ENCODE assay signal across 7 mouse cellular contexts in the genomic region with DNA sequence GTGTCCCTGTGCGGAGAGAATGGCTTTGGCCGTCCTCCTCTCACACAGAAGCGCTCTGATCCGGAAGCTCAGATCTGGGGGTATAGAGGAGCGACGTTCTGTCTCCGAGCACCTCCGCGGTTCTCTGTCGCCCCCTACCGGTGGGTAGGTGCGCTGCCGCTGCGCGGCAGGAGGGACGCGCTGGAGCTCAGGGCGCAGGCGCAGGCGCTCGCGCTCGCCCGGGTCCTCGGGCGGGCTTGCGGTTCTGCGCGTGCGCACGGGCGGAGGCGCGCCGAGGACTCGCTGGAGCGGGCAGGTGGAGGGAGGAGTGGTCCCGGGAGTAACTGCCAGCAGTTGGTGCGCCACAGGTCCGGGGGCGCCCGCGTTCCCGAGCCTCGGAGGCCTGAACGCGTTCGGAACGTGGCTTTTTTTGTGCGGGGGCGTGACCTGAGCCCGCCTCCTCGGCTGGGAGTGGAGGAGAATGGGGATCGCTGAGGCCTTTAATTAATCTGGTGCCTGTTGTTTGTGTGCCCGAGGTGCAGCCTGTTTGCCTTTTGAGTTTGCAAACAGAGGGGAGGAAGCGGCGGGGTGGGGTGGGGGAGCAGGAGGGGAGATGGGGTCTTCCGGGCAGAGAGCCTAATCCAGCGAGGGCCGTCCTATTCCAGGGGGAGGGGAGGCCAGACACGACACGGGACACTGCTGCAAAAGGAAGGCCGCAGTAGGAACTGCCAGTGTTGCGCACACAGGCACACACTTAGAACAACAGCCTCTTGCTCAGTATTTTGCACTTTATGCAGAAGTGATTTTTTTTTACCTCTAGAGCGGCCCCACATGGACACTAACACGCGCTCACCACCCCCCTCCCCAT. TPM values are rescaled to one million over a fixed set of nuclear protein-coding genes. Genes with fewer than 3 reads are reported as not detected.
A peak's percentile ranks its signal among the peaks of the same experiment; 100 is the strongest.
DNase-seq lines count a peak whose midpoint lies in the region; ATAC-seq lines count a peak whose summit lies in the region.

A gene (plus strand): TSS at position 212 of the 847 bp plus-strand sequence.

- peak within 1 kb of the TSS; percentile 62 for H3K27ac ChIP-seq in intestine, embryonic 15.5 days
- H3K27ac ChIP-seq in midbrain, embryonic 10.5 days (replicated peaks) = peak within 1 kb of the TSS; percentile 91

- peak; percentile 93 to 94 for DNase-seq in adrenal gland, adult 18-20 months (ENCODE audit: low spot score in 2 of 2)
- DNase-seq in embryo, embryonic 11 days = peak; percentile 96
- peak; percentile 84 to 85 for DNase-seq in gastrocnemius, postnatal 36 days
- DNase-seq in left cerebral cortex, postnatal 25 days (ENCODE audit: low spot score in 2 of 2) = peak; percentile 90 to 92
- DNase-seq in midbrain, embryonic 10.5 days (ENCODE audit: low spot score) = peak; percentile 95
- DNase-seq in right cerebral cortex, postnatal 4 days = peak; percentile 93

- ATAC-seq in intestine, embryonic 15.5 days = peak; percentile 96

- intact Hi-C loops in gastrocnemius, postnatal 36 days (cut with DNase I) = no loop called here
- intact Hi-C loops in left cerebral cortex, postnatal 25 days (cut with DNase I) = loop anchor here (2.0 to 5.0 kb wide), 2 partner anchors 179 to 257 kb away; a partner anchor contains a TSS

- WGBS in intestine, embryonic 15.5 days = under 1% methylated on average over 66 of the region's 67 CpGs
- WGBS in midbrain, embryonic 10.5 days = under 1% methylated on average over 67 of the region's 67 CpGs

- peak within 1 kb of the TSS; percentile 89 for H3K4me2 ChIP-seq in intestine, embryonic 15.5 days (replicated peaks)

- H3K9me3 ChIP-seq in intestine, embryonic 15.5 days = no peaks in the 10 kb centered on the region
- no peaks in the 10 kb centered on the region for H3K9me3 ChIP-seq in midbrain, embryonic 10.5 days (replicated peaks)

- H3K36me3 ChIP-seq in intestine, embryonic 15.5 days = no peaks in the 10 kb centered on the region
- peaks cover 7% of the 10 kb centered on the region for H3K36me3 ChIP-seq in midbrain, embryonic 10.5 days

- H3K4me3 ChIP-seq in intestine, embryonic 15.5 days (replicated peaks) = peak within 1 kb of the TSS; percentile 65
- H3K4me3 ChIP-seq in midbrain, embryonic 10.5 days = peak within 1 kb of the TSS; percentile 61

- peaks cover 5% of the 10 kb centered on the region for H3K4me1 ChIP-seq in intestine, embryonic 15.5 days (replicated peaks)
- peaks cover 29% of the 10 kb centered on the region for H3K4me1 ChIP-seq in midbrain, embryonic 10.5 days

- peak within 1 kb of the TSS; percentile 66 for H3K9ac ChIP-seq in intestine, embryonic 15.5 days

- no peaks in the 10 kb centered on the region for H3K27me3 ChIP-seq in intestine, embryonic 15.5 days (replicated peaks)
- no peaks in the 10 kb centered on the region for H3K27me3 ChIP-seq in midbrain, embryonic 10.5 days (ENCODE audit: low read depth, poor library complexity, severe bottlenecking)

RNA-seq across cellular contexts. Expression of the gene that starts here (rescaled TPM):
- 10 to 100 TPM; 58.7 to 65.1 TPM for total RNA-seq in adrenal gland, adult 18-20 months (2021)
- total RNA-seq in gastrocnemius, postnatal 36 days (2021) = 1 to 10 TPM; 4.5 to 5.2 TPM
- polyA plus RNA-seq in intestine, embryonic 15.5 days (2015; fragmentation: Nextera tagmentation; extraction: Ambion mirVana) = 39.3 and 44.4 TPM in 2 replicates
- total RNA-seq in left cerebral cortex, postnatal 25 days (2021) = 10 to 100 TPM; 22.9 to 24.2 TPM
- 55.6 and 61.1 TPM in 2 replicates for polyA plus RNA-seq in midbrain, embryonic 10.5 days (2016; fragmentation: Nextera tagmentation; extraction: Ambion mirVana)

Comparison
In these comparisons a context has a peak if more than half of its experiments do, and no peak if none do; other contexts are left out.
1. Peak in every context shown above with its lines: DNase-seq, ATAC-seq, H3K4me3 ChIP-seq and H3K27ac ChIP-seq.